Mouse (Mus musculus) liver, embryonic 11.5 days (tissue): ENCODE results near the gene Gm11172. TPM values are rescaled to one million over a fixed set of nuclear protein-coding genes. Genes with fewer than 3 reads are reported as not detected.

ENCODE experiments used
- polyA plus RNA-seq: library from polyadenylated mRNA; unstranded; fragments of >200 nt; fragmentation: Nextera tagmentation; extraction: Ambion mirVana; gene quantifications from 2 replicates; pipeline ENCODE4 v1.2.1, GENCODE M21; 2014

Gm11172 gene
- polyA plus RNA-seq, 1 experiment from 2014 or later = not detected

Other genes with a start within 250 kb of the Gm11172 start
- gene Socs1, start 27.4 kb upstream of the Gm11172 start, polyA plus RNA-seq = 3.2 and 3.5 TPM in 2 replicates
- not detected in 2 replicates for gene Tnp2, start 24.3 kb upstream of the Gm11172 start, polyA plus RNA-seq
- gene Prm3, start 22.0 kb upstream of the Gm11172 start, polyA plus RNA-seq = not detected in 2 replicates
- gene Prm2, start 16.8 kb upstream of the Gm11172 start, polyA plus RNA-seq = not detected in 2 replicates
- not detected in 2 replicates for gene Prm1, start 7.1 kb upstream of the Gm11172 start, polyA plus RNA-seq
- gene Rmi2, start 22.1 kb downstream of the Gm11172 start, polyA plus RNA-seq = 3.0 and 3.4 TPM in 2 replicates
- 17.0 and 18.0 TPM in 2 replicates for gene Snn, start 248.0 kb downstream of the Gm11172 start, polyA plus RNA-seq